Mouse (Mus musculus): Measurements from ENCODE around the gene Smarca4. TPM values are rescaled to one million over a fixed set of nuclear protein-coding genes. Genes with fewer than 3 reads are reported as not detected.

Gene Smarca4
- total and polyA plus RNA-seq, 2 experiments from 2014 or later, result 22.2 to 55.9 TPM

DNA sequence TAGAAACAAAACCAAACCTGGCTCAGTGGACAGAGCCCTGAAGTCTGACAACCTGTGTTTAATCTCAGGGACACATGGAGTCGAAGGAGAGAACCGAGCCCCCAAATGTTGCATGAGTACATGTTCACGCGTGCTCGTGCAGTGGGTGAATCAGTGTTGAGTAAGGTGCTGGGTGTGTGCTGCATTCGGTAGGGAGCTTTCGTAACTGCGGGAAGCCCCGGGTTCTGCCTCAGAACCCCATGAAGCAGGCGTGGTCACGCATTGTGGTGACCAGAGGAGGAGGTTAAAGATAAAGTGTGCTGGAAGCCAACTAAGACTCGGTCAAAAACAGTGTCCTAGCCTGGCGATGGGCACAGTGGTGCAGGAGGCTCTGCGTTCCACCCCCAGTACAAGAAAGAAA, 124.5 kb downstream of the Smarca4 start:
- H3K4me1 ChIP-seq (ENCODE audit: control insufficient read depth, insufficient read depth), result no peaks in the 10 kb centered on the region
- H3K4me2 ChIP-seq (ENCODE audit: low read depth, low read length), result no peak overlapping the region
- H3K27me3 ChIP-seq (ENCODE audit: control insufficient read depth, insufficient read depth, low read length), result no peaks in the 10 kb centered on the region
- TF ChIP-seq EP300 (IDR thresholded peaks at IDR 0.05; ENCODE audit: low read depth), result no peak
- TF ChIP-seq CTCF (IDR thresholded peaks at IDR 0.05; ENCODE audit: low read depth), result no peak
- DNase-seq (ENCODE audit: low spot score), result no peak
- no peak overlapping the region for H3K27ac ChIP-seq (ENCODE audit: low read depth)
- no peak for ATAC-seq (ENCODE audit: insufficient read depth, low read depth)
- peaks cover 89% of the 10 kb centered on the region for H3K36me3 ChIP-seq (replicated peaks; ENCODE audit: control insufficient read depth, insufficient read depth, low read length)
- 94% methylated on average over 14 of the region's 14 CpGs for WGBS
- no peaks in the 10 kb centered on the region for H3K9me3 ChIP-seq (replicated peaks; ENCODE audit: control insufficient read depth, low read length)
- H3K4me3 ChIP-seq (ENCODE audit: low read depth, low read length), result no peak overlapping the region
- H3K9ac ChIP-seq (replicated peaks; ENCODE audit: low read depth, low read length), result no peak overlapping the region

DNA sequence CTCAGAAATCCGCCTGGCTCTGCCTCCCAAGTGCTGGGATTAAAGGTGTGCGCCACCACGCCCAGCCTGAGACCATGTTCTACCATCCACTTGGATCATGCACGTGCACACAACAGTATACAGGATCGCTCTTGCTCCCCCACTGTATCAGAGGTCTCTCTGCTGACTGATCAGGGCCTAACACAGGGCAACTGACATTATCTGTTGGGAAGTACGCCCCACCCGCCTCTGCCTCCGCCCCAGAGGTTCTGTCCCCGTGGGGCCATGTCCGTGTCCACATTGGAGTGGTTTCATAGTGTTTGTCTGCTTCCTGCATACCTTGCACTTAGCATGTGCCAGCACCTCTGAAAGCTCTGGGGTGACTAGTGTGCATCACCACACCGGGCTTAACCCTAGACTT, 125.5 kb downstream of the Smarca4 start:
- no peak for DNase-seq (ENCODE audit: low spot score)
- no peak overlapping the region for H3K4me2 ChIP-seq (ENCODE audit: low read depth, low read length)
- peaks cover 89% of the 10 kb centered on the region for H3K36me3 ChIP-seq (replicated peaks; ENCODE audit: control insufficient read depth, insufficient read depth, low read length)
- no peaks in the 10 kb centered on the region for H3K27me3 ChIP-seq (ENCODE audit: control insufficient read depth, insufficient read depth, low read length)
- H3K27ac ChIP-seq (ENCODE audit: low read depth), result no peak overlapping the region
- H3K4me3 ChIP-seq (ENCODE audit: low read depth, low read length), result no peak overlapping the region
- 93% methylated on average over 11 of the region's 11 CpGs for WGBS
- ATAC-seq (ENCODE audit: insufficient read depth, low read depth), result no peak
- H3K9me3 ChIP-seq (replicated peaks; ENCODE audit: control insufficient read depth, low read length), result no peaks in the 10 kb centered on the region
- no peaks in the 10 kb centered on the region for H3K4me1 ChIP-seq (ENCODE audit: control insufficient read depth, insufficient read depth)
- H3K9ac ChIP-seq (replicated peaks; ENCODE audit: low read depth, low read length), result no peak overlapping the region
- TF ChIP-seq CTCF (IDR thresholded peaks at IDR 0.05; ENCODE audit: low read depth) (no peak), EP300 (IDR thresholded peaks at IDR 0.05; ENCODE audit: low read depth) (no peak)

DNA sequence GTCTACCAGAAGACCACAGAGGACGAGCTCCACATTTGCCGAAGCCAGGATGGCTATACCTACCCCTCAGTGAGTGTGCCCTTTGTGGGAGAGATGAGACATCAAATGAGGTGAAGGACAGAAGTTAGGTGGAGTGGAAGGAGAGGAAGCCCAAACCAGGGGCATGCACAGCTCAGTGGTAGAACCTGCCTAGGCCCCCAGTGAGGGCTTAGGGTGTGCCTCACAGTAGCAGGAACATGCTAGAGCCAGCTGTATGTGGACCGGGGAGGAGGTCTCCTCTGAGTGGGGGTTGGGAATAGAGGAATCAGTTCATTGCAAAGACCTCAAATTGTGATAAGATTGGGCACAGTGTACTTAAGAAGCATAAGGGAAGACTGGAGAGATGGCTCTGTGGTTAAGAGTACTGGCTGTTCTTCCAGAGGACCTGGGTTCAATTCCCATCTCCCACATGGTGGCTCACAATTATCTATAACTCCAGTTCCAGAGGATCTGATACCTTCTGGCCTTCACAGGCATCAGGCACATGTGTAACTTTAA, 131.3 kb downstream of the Smarca4 start:
- no peak overlapping the region for H3K4me3 ChIP-seq (ENCODE audit: low read depth, low read length)
- no peak overlapping the region for H3K4me2 ChIP-seq (ENCODE audit: low read depth, low read length)
- DNase-seq (ENCODE audit: low spot score), result no peak
- peaks cover 22% of the 10 kb centered on the region; the same call in 1 of the 2 replicates for H3K4me1 ChIP-seq (ENCODE audit: control insufficient read depth, insufficient read depth)
- 84% methylated on average over 3 of the region's 3 CpGs for WGBS
- no peak overlapping the region for H3K9ac ChIP-seq (replicated peaks; ENCODE audit: low read depth, low read length)
- no peaks in the 10 kb centered on the region for H3K9me3 ChIP-seq (replicated peaks; ENCODE audit: control insufficient read depth, low read length)
- ATAC-seq (ENCODE audit: insufficient read depth, low read depth), result no peak
- H3K36me3 ChIP-seq (replicated peaks; ENCODE audit: control insufficient read depth, insufficient read depth, low read length), result peaks cover 59% of the 10 kb centered on the region
- no peak for TF ChIP-seq EP300 (IDR thresholded peaks at IDR 0.05; ENCODE audit: low read depth)
- no peak for TF ChIP-seq CTCF (IDR thresholded peaks at IDR 0.05; ENCODE audit: low read depth)
- H3K27me3 ChIP-seq (ENCODE audit: control insufficient read depth, insufficient read depth, low read length), result no peaks in the 10 kb centered on the region
- H3K27ac ChIP-seq (ENCODE audit: low read depth), result peak overlapping the region; percentile 81

DNA sequence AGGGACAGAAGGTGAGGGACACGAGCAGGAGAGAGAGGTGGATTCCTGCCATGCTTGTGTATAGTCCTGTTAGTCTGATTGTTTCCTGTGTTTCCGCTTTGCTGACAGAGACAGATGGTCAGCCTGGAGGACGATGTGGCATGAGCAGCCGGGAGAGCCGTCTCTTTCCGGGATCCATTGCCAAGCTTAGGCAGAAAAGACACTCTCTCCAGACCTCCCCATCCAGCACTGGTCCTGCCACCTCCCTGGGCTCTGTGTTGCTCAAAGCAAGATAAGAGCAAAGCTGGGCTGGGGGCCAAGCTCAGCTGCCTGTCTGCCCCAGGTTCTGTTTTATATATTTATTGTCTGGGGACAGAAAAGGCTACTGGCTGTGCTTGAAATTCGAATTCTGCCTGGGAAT, 132.1 kb downstream of the Smarca4 start:
- WGBS, result 3% methylated on average over 7 of the region's 7 CpGs
- no peaks in the 10 kb centered on the region for H3K27me3 ChIP-seq (ENCODE audit: control insufficient read depth, insufficient read depth, low read length)
- H3K27ac ChIP-seq (ENCODE audit: low read depth), result peak overlapping the region; percentile 81
- H3K4me2 ChIP-seq (ENCODE audit: low read depth, low read length), result peak overlapping the region; percentile 10; the same call in 1 of the 2 replicates
- H3K4me3 ChIP-seq (ENCODE audit: low read depth, low read length), result peak overlapping the region; percentile 2; the same call in 1 of the 2 replicates
- H3K36me3 ChIP-seq (replicated peaks; ENCODE audit: control insufficient read depth, insufficient read depth, low read length), result peaks cover 51% of the 10 kb centered on the region
- DNase-seq (ENCODE audit: low spot score), result peak; percentile 92
- TF ChIP-seq CTCF (IDR thresholded peaks at IDR 0.05; ENCODE audit: low read depth) (no peak), EP300 (IDR thresholded peaks at IDR 0.05; ENCODE audit: low read depth) (peak; percentile 82)
- H3K9ac ChIP-seq (replicated peaks; ENCODE audit: low read depth, low read length), result no peak overlapping the region
- peaks cover 28% of the 10 kb centered on the region; the same call in 1 of the 2 replicates for H3K4me1 ChIP-seq (ENCODE audit: control insufficient read depth, insufficient read depth)
- no peaks in the 10 kb centered on the region for H3K9me3 ChIP-seq (replicated peaks; ENCODE audit: control insufficient read depth, low read length)
- ATAC-seq (ENCODE audit: insufficient read depth, low read depth), result peak; percentile 84

DNA sequence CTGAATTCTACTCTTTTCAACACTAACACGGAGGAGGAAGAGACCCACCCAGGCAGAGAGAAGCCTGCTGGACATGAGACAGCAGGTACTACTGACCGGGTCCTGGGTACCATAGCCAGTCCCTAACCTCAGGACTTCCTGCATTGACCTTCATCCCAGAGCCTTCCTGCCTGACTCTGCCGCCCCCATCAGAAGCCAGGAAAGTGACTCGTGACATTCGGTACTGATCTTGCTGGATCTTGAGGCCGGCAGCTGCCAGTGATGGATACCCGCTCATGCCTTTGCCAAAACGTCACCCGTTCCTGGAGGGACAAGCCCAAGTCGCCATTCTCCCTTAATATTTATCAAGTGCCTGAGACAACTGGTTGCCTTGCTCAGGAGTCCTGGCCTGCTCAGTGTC, 132.5 kb downstream of the Smarca4 start:
- 48% methylated on average over 10 of the region's 10 CpGs for WGBS
- Histone ChIP-seq H3K36me3 (replicated peaks; ENCODE audit: control insufficient read depth, insufficient read depth, low read length) (peaks cover 51% of the 10 kb centered on the region), H3K9ac (replicated peaks; ENCODE audit: low read depth, low read length) (no peak overlapping the region), H3K27ac (ENCODE audit: low read depth) (peak overlapping the region; percentile 81), H3K4me1 (ENCODE audit: control insufficient read depth, insufficient read depth) (peaks cover 31% of the 10 kb centered on the region), H3K27me3 (ENCODE audit: control insufficient read depth, insufficient read depth, low read length) (no peaks in the 10 kb centered on the region), H3K4me2 (ENCODE audit: low read depth, low read length) (0 out of 2 replicates have a peak overlapping the region, but pooled peaks have one; percentile 10), H3K9me3 (replicated peaks; ENCODE audit: control insufficient read depth, low read length) (no peaks in the 10 kb centered on the region), H3K4me3 (ENCODE audit: low read depth, low read length) (no peak overlapping the region)
- DNase-seq (ENCODE audit: low spot score) (no peak), ATAC-seq (ENCODE audit: insufficient read depth, low read depth) (no peak)
- no peak for TF ChIP-seq EP300 (IDR thresholded peaks at IDR 0.05; ENCODE audit: low read depth)
- TF ChIP-seq CTCF (IDR thresholded peaks at IDR 0.05; ENCODE audit: low read depth), result no peak
